Mouse (Mus musculus): ENCODE results near the gene Plppr3. TPM values are rescaled to one million over a fixed set of nuclear protein-coding genes. Genes with fewer than 3 reads are reported as not detected.

Gene Plppr3
- polyA plus RNA-seq, 1 experiment = 4.9 TPM

DNA sequence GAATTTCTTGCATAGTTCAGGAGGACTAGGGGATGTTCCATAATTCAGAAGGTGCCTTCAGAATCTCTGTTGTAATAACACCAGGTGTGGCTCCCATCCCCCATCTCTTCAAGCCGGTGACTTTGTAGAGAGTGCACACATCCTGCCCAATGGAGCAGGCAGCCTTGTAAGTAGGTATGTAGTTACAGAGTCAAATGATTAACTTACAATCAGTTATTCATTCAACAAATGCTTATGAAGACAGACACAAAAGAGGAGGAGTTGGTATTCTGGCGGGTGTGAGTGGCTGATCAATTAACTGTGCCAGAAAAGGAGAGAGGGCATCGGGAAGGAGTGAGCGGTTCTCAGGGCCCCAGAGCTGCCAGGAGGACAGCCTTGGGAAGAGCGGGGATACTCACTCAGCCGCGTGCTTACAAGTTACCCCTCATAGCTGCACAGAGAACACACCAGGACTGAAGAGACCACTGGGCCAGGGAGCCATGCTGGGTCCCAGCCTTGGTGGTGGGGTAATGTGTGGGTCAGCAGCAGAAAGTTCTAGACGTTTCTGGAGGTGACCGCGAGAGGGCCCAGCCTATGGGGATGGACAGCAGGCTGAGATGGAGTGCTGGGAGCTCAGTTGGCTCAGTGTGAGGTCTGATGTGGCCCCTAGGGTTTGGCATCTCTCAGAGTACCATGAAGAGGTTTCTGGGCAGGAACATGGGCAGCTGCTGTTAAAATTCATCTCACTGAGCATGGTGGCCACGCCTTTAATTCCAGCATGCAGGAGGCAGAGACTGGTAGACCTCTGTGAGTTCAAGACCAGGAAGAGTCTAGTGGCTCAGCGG is 58.6 kb downstream of the Plppr3 start:
- H3K27ac ChIP-seq (ENCODE audit: insufficient read depth, low read length) = no peak overlapping the region

GRCm38 (mm10) chr10:79814271-79814842 is 60.1 kb downstream of the Plppr3 start:
- Histone ChIP-seq H3K4me1 (ENCODE audit: control insufficient read depth, insufficient read depth, low read length) (no peaks in the 10 kb centered on the region), H3K27ac (ENCODE audit: insufficient read depth, low read length) (no peak overlapping the region), H3K4me3 (ENCODE audit: insufficient read depth, low read length) (no peak overlapping the region)
- no peak for TF ChIP-seq CTCF (IDR thresholded peaks at IDR 0.05; ENCODE audit: borderline replicate concordance, insufficient read depth, low read length)
- TF ChIP-seq POLR2A (IDR thresholded peaks at IDR 0.05; ENCODE audit: low read depth, low read length) = no peak

More for the DNA sequence above, 58.6 kb downstream of the Plppr3 start:
- no peaks in the 10 kb centered on the region for H3K4me1 ChIP-seq (ENCODE audit: control insufficient read depth, insufficient read depth, low read length)
- TF ChIP-seq CTCF (IDR thresholded peaks at IDR 0.05; ENCODE audit: borderline replicate concordance, insufficient read depth, low read length) (no peak), POLR2A (IDR thresholded peaks at IDR 0.05; ENCODE audit: low read depth, low read length) (no peak)
- H3K4me3 ChIP-seq (ENCODE audit: insufficient read depth, low read length) = no peak overlapping the region

- Histone ChIP-seq H3K4me3 (ENCODE audit: insufficient read depth, low read length) (no peak overlapping the region), H3K4me1 (ENCODE audit: control insufficient read depth, insufficient read depth, low read length) (no peaks in the 10 kb centered on the region), H3K27ac (ENCODE audit: insufficient read depth, low read length) (no peak overlapping the region)
- TF ChIP-seq CTCF (IDR thresholded peaks at IDR 0.05; ENCODE audit: borderline replicate concordance, insufficient read depth, low read length) (peak; percentile 95), POLR2A (IDR thresholded peaks at IDR 0.05; ENCODE audit: low read depth, low read length) (no peak)
Observed at GRCm38 (mm10) chr10:79811736-79812637, 62.4 kb downstream of the Plppr3 start.

Other genes starting within 250 kb of the Plppr3 start
- 15.0 and 18.7 TPM in 2 replicates for gene Shc2, start 236.7 kb downstream of the Plppr3 start, polyA plus RNA-seq (2011; ENCODE audit: insufficient read length, low read depth, missing spikeins)
- not detected in 2 replicates for gene Odf3l2, start 228.9 kb downstream of the Plppr3 start, polyA plus RNA-seq (2011; ENCODE audit: insufficient read length, low read depth, missing spikeins)
- not detected in 2 replicates for gene Madcam1, start 210.1 kb downstream of the Plppr3 start, polyA plus RNA-seq (2011; ENCODE audit: insufficient read length, low read depth, missing spikeins)
- 15.5 and 16.0 TPM in 2 replicates for gene Tpgs1, start 205.3 kb downstream of the Plppr3 start, polyA plus RNA-seq (2011; ENCODE audit: insufficient read length, low read depth, missing spikeins)
- gene Cdc34, start 192.4 kb downstream of the Plppr3 start, polyA plus RNA-seq (2011; ENCODE audit: insufficient read length, low read depth, missing spikeins) = 117 and 149 TPM in 2 replicates
- 0.65 TPM in 1 of 2 replicates, not detected in the other for gene Gzmm, start 185.6 kb downstream of the Plppr3 start, polyA plus RNA-seq (2011; ENCODE audit: insufficient read length, low read depth, missing spikeins)
- gene Bsg, start 170.1 kb downstream of the Plppr3 start, polyA plus RNA-seq (2011; ENCODE audit: insufficient read length, low read depth, missing spikeins) = 766 and 774 TPM in 2 replicates
- 0.91 and 1.9 TPM in 2 replicates for gene Hcn2, start 158.0 kb downstream of the Plppr3 start, polyA plus RNA-seq (2011; ENCODE audit: insufficient read length, low read depth, missing spikeins)
- 14.9 TPM in 2 replicates for gene Polrmt, start 128.1 kb downstream of the Plppr3 start, polyA plus RNA-seq (2011; ENCODE audit: insufficient read length, low read depth, missing spikeins)
- 0.23 TPM in 1 of 2 replicates, not detected in the other for gene Fgf22, start 119.6 kb downstream of the Plppr3 start, polyA plus RNA-seq (2011; ENCODE audit: insufficient read length, low read depth, missing spikeins)
- 38.4 and 39.5 TPM in 2 replicates for gene Rnf126, start 107.7 kb downstream of the Plppr3 start, polyA plus RNA-seq (2011; ENCODE audit: insufficient read length, low read depth, missing spikeins)
- gene Fstl3, start 97.4 kb downstream of the Plppr3 start, polyA plus RNA-seq (2011; ENCODE audit: insufficient read length, low read depth, missing spikeins) = 21.9 and 42.7 TPM in 2 replicates
- not detected in 2 replicates for gene Prss57, start 83.7 kb downstream of the Plppr3 start, polyA plus RNA-seq (2011; ENCODE audit: insufficient read length, low read depth, missing spikeins)
- gene Palm, start 81.1 kb downstream of the Plppr3 start, polyA plus RNA-seq (2011; ENCODE audit: insufficient read length, low read depth, missing spikeins) = 45.2 and 54.0 TPM in 2 replicates
- not detected in 2 replicates for gene Misp, start 53.6 kb downstream of the Plppr3 start, polyA plus RNA-seq (2011; ENCODE audit: insufficient read length, low read depth, missing spikeins)
- gene Ptbp1, start 20.2 kb downstream of the Plppr3 start, polyA plus RNA-seq (2011; ENCODE audit: insufficient read length, low read depth, missing spikeins) = 351 and 422 TPM in 2 replicates
- gene Prtn3, start 158 bp downstream of the Plppr3 start, polyA plus RNA-seq (2011; ENCODE audit: insufficient read length, low read depth, missing spikeins) = not detected in 2 replicates
- not detected in 2 replicates for gene Elane, start 11.6 kb upstream of the Plppr3 start, polyA plus RNA-seq (2011; ENCODE audit: insufficient read length, low read depth, missing spikeins)
- not detected in 2 replicates for gene Cfd, start 16.2 kb upstream of the Plppr3 start, polyA plus RNA-seq (2011; ENCODE audit: insufficient read length, low read depth, missing spikeins)
- gene Med16, start 34.3 kb upstream of the Plppr3 start, polyA plus RNA-seq (2011; ENCODE audit: insufficient read length, low read depth, missing spikeins) = 15.2 and 16.1 TPM in 2 replicates
- not detected in 2 replicates for gene Gm26602, start 36.2 kb upstream of the Plppr3 start, polyA plus RNA-seq (2011; ENCODE audit: insufficient read length, low read depth, missing spikeins)
- 0.44 TPM in 1 of 2 replicates, not detected in the other for gene Kiss1r, start 42.3 kb upstream of the Plppr3 start, polyA plus RNA-seq (2011; ENCODE audit: insufficient read length, low read depth, missing spikeins)
- 66.3 and 86.3 TPM in 2 replicates for gene R3hdm4, start 46.6 kb upstream of the Plppr3 start, polyA plus RNA-seq (2011; ENCODE audit: insufficient read length, low read depth, missing spikeins)
- gene Arid3a, start 52.4 kb upstream of the Plppr3 start, polyA plus RNA-seq (2011; ENCODE audit: insufficient read length, low read depth, missing spikeins) = 5.2 and 6.0 TPM in 2 replicates
- gene Wdr18, start 85.5 kb upstream of the Plppr3 start, polyA plus RNA-seq (2011; ENCODE audit: insufficient read length, low read depth, missing spikeins) = 29.2 and 29.3 TPM in 2 replicates
- gene Grin3b, start 96.1 kb upstream of the Plppr3 start, polyA plus RNA-seq (2011; ENCODE audit: insufficient read length, low read depth, missing spikeins) = 0.15 and 0.16 TPM in 2 replicates
- 73.4 and 78.1 TPM in 2 replicates for gene Tmem259, start 109.7 kb upstream of the Plppr3 start, polyA plus RNA-seq (2011; ENCODE audit: insufficient read length, low read depth, missing spikeins)
- gene Cnn2, start 114.0 kb upstream of the Plppr3 start, polyA plus RNA-seq (2011; ENCODE audit: insufficient read length, low read depth, missing spikeins) = 642 and 721 TPM in 2 replicates
- gene Abca7, start 121.9 kb upstream of the Plppr3 start, polyA plus RNA-seq (2011; ENCODE audit: insufficient read length, low read depth, missing spikeins) = 3.5 and 4.0 TPM in 2 replicates
- 1.7 and 3.1 TPM in 2 replicates for gene Arhgap45, start 142.0 kb upstream of the Plppr3 start, polyA plus RNA-seq (2011; ENCODE audit: insufficient read length, low read depth, missing spikeins)
- 46.3 and 61.0 TPM in 2 replicates for gene Polr2e, start 165.2 kb upstream of the Plppr3 start, polyA plus RNA-seq (2011; ENCODE audit: insufficient read length, low read depth, missing spikeins)
- 214 and 217 TPM in 2 replicates for gene Gpx4, start 172.5 kb upstream of the Plppr3 start, polyA plus RNA-seq (2011; ENCODE audit: insufficient read length, low read depth, missing spikeins)
- gene Sbno2, start 230.9 kb upstream of the Plppr3 start, polyA plus RNA-seq (2011; ENCODE audit: insufficient read length, low read depth, missing spikeins) = 50.7 and 53.5 TPM in 2 replicates
- 80.8 and 91.7 TPM in 2 replicates for gene Stk11, start 241.2 kb upstream of the Plppr3 start, polyA plus RNA-seq (2011; ENCODE audit: insufficient read length, low read depth, missing spikeins)